Mouse (Mus musculus): ENCODE measurements around the gene Mpnd.
"Not testable (repeated sequence)": the region's sequence is repeated elsewhere in the genome, so short reads cannot be mapped to it uniquely, and the experiment has no call there.

Mpnd gene

DNA sequence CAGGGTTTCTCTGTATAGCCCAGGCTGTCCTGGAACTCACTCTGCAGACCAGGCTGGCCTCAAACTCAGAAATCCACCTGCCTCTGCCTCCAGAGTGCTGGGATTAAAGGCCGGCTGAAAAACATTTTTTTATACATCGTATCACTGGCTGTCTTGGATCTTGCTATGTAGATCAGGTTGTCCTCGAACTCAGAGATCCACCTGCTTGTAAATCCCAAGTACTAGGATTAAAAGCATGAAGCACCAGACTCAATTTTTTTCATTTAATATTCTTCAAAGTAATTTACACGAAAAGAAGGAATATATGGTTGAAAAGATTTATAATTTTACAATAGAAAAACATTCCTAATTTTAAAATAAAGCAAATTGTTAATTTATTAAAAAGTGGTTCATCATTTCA is 33.8 kb downstream of the Mpnd start:
- DNase-seq = no peak

- peak; percentile 99 for DNase-seq
Observed at GRCm38 (mm10) chr17:56040030-56040856, 34.7 kb downstream of the Mpnd start, which contains the start of gene Chaf1a. Chaf1a (plus strand) TSS chr17:56040439.

DNA sequence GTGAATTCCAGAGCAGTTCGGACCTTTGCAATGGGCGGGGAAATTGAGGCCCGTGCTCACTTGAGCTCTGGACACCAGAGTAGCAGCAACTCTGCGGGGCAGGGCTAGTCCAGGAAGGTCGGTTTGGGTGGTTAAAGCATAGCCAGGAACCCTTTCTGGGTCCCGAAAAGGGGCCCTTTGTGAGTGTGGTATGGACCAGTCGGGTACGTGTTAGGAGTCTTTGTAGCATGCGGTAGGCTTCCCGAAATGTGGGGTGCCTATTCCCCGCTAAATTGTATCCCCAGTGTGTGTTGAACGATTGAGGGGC is 35.3 kb downstream of the Mpnd start:
- DNase-seq = no peak

- DNase-seq = no peak
Observed at GRCm38 (mm10) chr17:56051369-56051768, 45.9 kb downstream of the Mpnd start.

DNA sequence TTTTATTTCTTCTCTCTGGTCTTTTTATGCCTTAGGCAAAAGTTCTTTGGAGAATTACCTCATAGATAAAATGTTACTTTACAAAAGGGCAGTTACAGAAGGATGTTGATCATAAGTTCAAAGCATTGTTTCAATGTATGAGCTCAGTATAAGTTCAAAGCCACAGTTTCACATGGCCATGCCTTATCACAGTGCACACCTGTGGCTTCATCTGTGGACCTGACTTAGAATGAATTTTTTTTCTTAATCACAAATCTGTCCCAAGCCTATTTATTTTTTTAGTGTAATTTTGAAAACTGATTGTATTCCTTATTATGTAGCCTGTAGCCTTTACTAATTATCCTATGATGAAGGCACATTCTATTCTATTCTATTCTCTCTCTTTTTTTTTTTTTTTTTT is 49.4 kb downstream of the Mpnd start:
- no peak for DNase-seq

GRCm38 (mm10) chr17:56055945-56056678 is 50.6 kb downstream of the Mpnd start:
- no peak for DNase-seq

GRCm38 (mm10) chr17:56057381-56058120 is 52.0 kb downstream of the Mpnd start:
- no peak for DNase-seq

- no peak for DNase-seq
Observed at GRCm38 (mm10) chr17:56062081-56062480, 56.6 kb downstream of the Mpnd start.

DNA sequence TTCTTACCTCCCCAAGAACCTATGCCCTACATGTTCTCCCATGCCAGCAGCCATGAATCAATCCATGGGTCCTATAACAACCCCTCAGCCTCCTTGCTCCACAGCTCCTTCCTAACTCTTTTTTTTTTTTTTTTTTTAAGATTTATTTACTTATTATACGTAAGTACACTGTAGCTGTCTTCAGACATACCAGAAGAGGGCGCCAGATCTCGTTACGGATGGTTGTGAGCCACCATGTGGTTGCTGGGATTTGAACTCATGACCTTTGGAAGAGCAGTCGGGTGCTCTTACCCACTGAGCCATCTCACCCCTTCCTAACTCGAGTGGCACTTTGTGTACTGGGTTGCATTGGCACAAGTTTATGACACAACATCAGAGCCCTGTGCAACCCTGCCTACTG is 60.2 kb downstream of the Mpnd start:
- DNase-seq = not testable (repeated sequence)
